Comparison of ENCODE assay signal across 14 mouse cellular contexts in the genomic region with DNA sequence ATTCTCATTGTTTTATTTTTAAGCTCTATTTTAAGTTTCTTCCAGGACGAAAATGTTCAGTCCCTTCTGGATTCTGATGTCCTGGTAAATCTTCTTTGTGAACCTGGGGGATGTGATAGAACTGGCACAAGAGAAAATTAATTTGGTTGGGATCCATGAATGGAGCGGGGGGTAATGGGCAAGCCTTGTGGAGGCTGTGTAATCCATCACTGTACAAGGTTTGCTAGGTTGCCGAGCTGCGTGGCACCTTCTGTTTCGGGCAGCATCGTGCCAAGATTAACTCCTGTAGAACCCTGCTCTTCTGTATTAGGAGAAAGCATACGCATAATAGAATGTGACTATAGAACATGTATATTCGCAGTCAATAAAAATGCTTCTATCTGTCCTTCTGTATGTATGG.
A peak's percentile ranks its signal among the peaks of the same experiment; 100 is the strongest.
DNase-seq lines count a peak whose midpoint lies in the region; ATAC-seq and TF ChIP-seq lines count a peak whose summit lies in the region.
"Had no signal": no experiment of that assay in that cellular context is flagged by ENCODE, and none has a peak within 500 bp of the region (broad histone marks: within the 10 kb centered on the region; RNA-seq: fewer than 3 reads in every experiment).

No protein-coding gene starts in this region.

- no peak overlapping the region for H3K4me2 ChIP-seq in hindbrain, postnatal 0 days (ENCODE audit: low read depth, low read length)
- H3K4me2 ChIP-seq in hindbrain, embryonic 13.5 days = no peak overlapping the region
- H3K4me2 ChIP-seq in midbrain, embryonic 14.5 days (ENCODE audit: low read length) = no peak overlapping the region
- H3K4me2 ChIP-seq: lung, embryonic 15.5 days had no signal

- no peaks in the 10 kb centered on the region for H3K4me1 ChIP-seq in hindbrain, postnatal 0 days (ENCODE audit: insufficient read depth, low read length)
- peaks cover 5% of the 10 kb centered on the region; the same call in 1 of the 2 replicates for H3K4me1 ChIP-seq in hindbrain, embryonic 13.5 days (replicated peaks)
- H3K4me1 ChIP-seq in cerebellum, adult 2 months (ENCODE audit: control insufficient read depth, insufficient read depth, low read length) = peaks cover 15% of the 10 kb centered on the region
- H3K4me1 ChIP-seq in limb, embryonic 10.5 days = peaks cover 35% of the 10 kb centered on the region
- no peaks in the 10 kb centered on the region for H3K4me1 ChIP-seq in midbrain, embryonic 14.5 days (ENCODE audit: control insufficient read depth, insufficient read depth, low read length)
- H3K4me1 ChIP-seq: lung, embryonic 15.5 days had no signal

- H3K27me3 ChIP-seq in hindbrain, postnatal 0 days (ENCODE audit: insufficient read depth, low read length) = no peaks in the 10 kb centered on the region
- H3K27me3 ChIP-seq in hindbrain, embryonic 13.5 days = 0 out of 2 replicates have a peak, but pooled peaks cover 2% of the 10 kb centered on the region
- H3K27me3 ChIP-seq in cerebellum, adult 2 months (ENCODE audit: control insufficient read depth, insufficient read depth, low read length) = no peaks in the 10 kb centered on the region
- no peaks in the 10 kb centered on the region for H3K27me3 ChIP-seq in limb, embryonic 10.5 days (ENCODE audit: low read depth, poor library complexity, severe bottlenecking)
- H3K27me3 ChIP-seq in midbrain, embryonic 14.5 days (ENCODE audit: control insufficient read depth, insufficient read depth, low read length) = no peaks in the 10 kb centered on the region
- H3K27me3 ChIP-seq: lung, embryonic 15.5 days; megakaryocyte, embryonic 14.5 days had no signal

- 56% methylated on average over 8 of the region's 8 CpGs for WGBS in hindbrain, postnatal 0 days
- WGBS in hindbrain, embryonic 13.5 days = 66% methylated on average over 8 of the region's 8 CpGs
- WGBS in cerebellum, adult 2 months = 13% methylated on average over 8 of the region's 8 CpGs
- WGBS in limb, embryonic 10.5 days = 75% methylated on average over 8 of the region's 8 CpGs
- WGBS in midbrain, embryonic 14.5 days = 90% methylated on average over 8 of the region's 8 CpGs

- TF ChIP-seq CTCF in hindbrain, postnatal 0 days (IDR thresholded peaks at IDR 0.05; ENCODE audit: low read depth) = no peak
- no peak for TF ChIP-seq CTCF in cerebellum, adult 2 months (IDR thresholded peaks at IDR 0.05; ENCODE audit: borderline replicate concordance, insufficient read depth, low read depth, low read length)

- H3K9me3 ChIP-seq in hindbrain, postnatal 0 days (ENCODE audit: low read length) = no peaks in the 10 kb centered on the region
- no peaks in the 10 kb centered on the region for H3K9me3 ChIP-seq in hindbrain, embryonic 13.5 days
- no peaks in the 10 kb centered on the region for H3K9me3 ChIP-seq in limb, embryonic 10.5 days (replicated peaks)
- H3K9me3 ChIP-seq in midbrain, embryonic 14.5 days (ENCODE audit: control insufficient read depth, low read length) = no peaks in the 10 kb centered on the region
- H3K9me3 ChIP-seq: lung, embryonic 15.5 days; megakaryocyte, embryonic 14.5 days had no signal

- H3K4me3 ChIP-seq in hindbrain, postnatal 0 days (ENCODE audit: low read length) = no peak overlapping the region
- H3K4me3 ChIP-seq in hindbrain, embryonic 13.5 days = no peak overlapping the region
- H3K4me3 ChIP-seq in cerebellum, adult 2 months (replicated peaks; ENCODE audit: insufficient read depth, low read depth, low read length) = no peak overlapping the region
- H3K4me3 ChIP-seq in limb, embryonic 10.5 days = no peak overlapping the region
- H3K4me3 ChIP-seq in midbrain, embryonic 14.5 days (replicated peaks; ENCODE audit: low read depth, low read length) = no peak overlapping the region
- H3K4me3 ChIP-seq: lung, embryonic 15.5 days; megakaryocyte, embryonic 14.5 days had no signal

- no peaks in the 10 kb centered on the region for H3K36me3 ChIP-seq in hindbrain, postnatal 0 days (ENCODE audit: insufficient read depth, low read length)
- H3K36me3 ChIP-seq in hindbrain, embryonic 13.5 days = no peaks in the 10 kb centered on the region
- H3K36me3 ChIP-seq in limb, embryonic 10.5 days = no peaks in the 10 kb centered on the region
- H3K36me3 ChIP-seq in midbrain, embryonic 14.5 days (ENCODE audit: control insufficient read depth, insufficient read depth, low read length) = no peaks in the 10 kb centered on the region
- H3K36me3 ChIP-seq: G1E; lung, embryonic 15.5 days had no signal

- H3K27ac ChIP-seq in hindbrain, postnatal 0 days = no peak overlapping the region
- H3K27ac ChIP-seq in hindbrain, embryonic 13.5 days = no peak overlapping the region
- H3K27ac ChIP-seq in cerebellum, adult 2 months (ENCODE audit: insufficient read depth, low read length) = no peak overlapping the region
- peak overlapping the region; percentile 73; the same call in 1 of the 2 replicates for H3K27ac ChIP-seq in limb, embryonic 10.5 days
- H3K27ac ChIP-seq in midbrain, embryonic 14.5 days (replicated peaks; ENCODE audit: low read depth, low read length) = no peak overlapping the region
- H3K27ac ChIP-seq: lung, embryonic 15.5 days had no signal

- no peak for TF ChIP-seq POLR2A in cerebellum, adult 2 months (IDR thresholded peaks at IDR 0.05; ENCODE audit: borderline replicate concordance, insufficient read depth, low read length)

- H3K9ac ChIP-seq in hindbrain, postnatal 0 days (replicated peaks; ENCODE audit: low read length) = no peak overlapping the region
- no peak overlapping the region for H3K9ac ChIP-seq in hindbrain, embryonic 13.5 days
- H3K9ac ChIP-seq in midbrain, embryonic 14.5 days (replicated peaks; ENCODE audit: low read length) = no peak overlapping the region
- H3K9ac ChIP-seq: lung, embryonic 15.5 days had no signal

- intact Hi-C loops in heart, postnatal 25 days (cut with DNase I) = loop anchor here (5.0 kb wide), 2 partner anchors 34 to 119 kb away; no protein-coding TSS in a partner anchor
- intact Hi-C loops in gastrocnemius, postnatal 36 days (cut with DNase I) = no loop called here

- ATAC-seq in hindbrain, postnatal 0 days = no peak
- no peak for ATAC-seq in hindbrain, embryonic 13.5 days (ENCODE audit: low FRiP score)
- ATAC-seq in midbrain, embryonic 14.5 days (ENCODE audit: low FRiP score, low TSS enrichment) = no peak
- ATAC-seq: activated CD4-positive, CD25-positive, alpha-beta regulatory T cell, adult 4 months; inflammation-experienced regulatory T-cells, adult 6 months had no signal

- peak; percentile 84 for DNase-seq in heart, adult 11 months
- DNase-seq in heart, postnatal 25 days (ENCODE audit: low spot score) = no peak
- DNase-seq in hindbrain, postnatal 0 days (ENCODE audit: low spot score) = peak; percentile 57
- peak; percentile 67 to 86 for DNase-seq in cerebellum, adult 2 months
- DNase-seq in limb, embryonic 10.5 days (ENCODE audit: low spot score) = no peak
- no peak for DNase-seq in midbrain, embryonic 14.5 days
- no peak for DNase-seq in gastrocnemius, postnatal 36 days
- DNase-seq: B cell, adult 2 months had no signal

Comparison
In these comparisons a context has a peak if more than half of its experiments do, and no peak if none do; other contexts are left out.
1. DNase-seq: peak in heart, adult 11 months (single experiment), hindbrain, postnatal 0 days (single experiment) and cerebellum, adult 2 months (2 of 2); none in heart, postnatal 25 days (single experiment), limb, embryonic 10.5 days (single experiment), midbrain, embryonic 14.5 days (single experiment) and gastrocnemius, postnatal 36 days (0 of 2).